Mouse (Mus musculus) lung, embryonic 16.5 days (tissue): ENCODE data around the gene Psmb1. TPM values are rescaled to one million over a fixed set of nuclear protein-coding genes. Genes with fewer than 3 reads are reported as not detected.

Experiments used
- ATAC-seq: fragments of 200-750 bp; cut with Nextera tagmentation; 2 replicates; pipeline ENCODE4 v1.8.0; 2017; ENCODE audit warnings: low read depth, mild to moderate bottlenecking, moderate library complexity
- H3K27ac ChIP-seq: fragments of 300-500 bp; sonication (generic); 2 replicates; pipeline ENCODE4 v1.5.1; 2014; ENCODE audit warnings: mild to moderate bottlenecking, control low read depth, low read length
- H3K27me3 ChIP-seq: fragments of 300-500 bp; sonication (generic); 2 replicates; pipeline ENCODE4 v1.6.1; 2014; ENCODE audit warnings: low read depth, low read length, mixed read lengths; ENCODE audit not compliant: control insufficient read depth, insufficient read depth
- H3K36me3 ChIP-seq: fragments of 300-500 bp; sonication (generic); 2 replicates; pipeline ENCODE4 v1.6.1; 2014; ENCODE audit warnings: low read length; ENCODE audit not compliant: control insufficient read depth, insufficient read depth
- H3K4me1 ChIP-seq: fragments of 300-500 bp; sonication (generic); replicated peaks from 2 replicates; pipeline ENCODE4 v1.6.1; 2014; ENCODE audit warnings: low read length, mixed read lengths; ENCODE audit not compliant: control insufficient read depth, insufficient read depth
- H3K4me2 ChIP-seq: fragments of 300-500 bp; sonication (generic); 2 replicates; pipeline ENCODE4 v1.6.1; 2014; ENCODE audit warnings: low read depth, low read length, control low read depth
- H3K4me3 ChIP-seq: fragments of 300-500 bp; sonication (generic); 2 replicates; pipeline ENCODE4 v1.5.1; 2014; ENCODE audit warnings: mild to moderate bottlenecking, low read length, control low read depth
- H3K9ac ChIP-seq: fragments of 300-500 bp; sonication (generic); 2 replicates; pipeline ENCODE4 v1.6.1; 2014; ENCODE audit warnings: low read length, control low read depth
- H3K9me3 ChIP-seq: fragments of 300-500 bp; sonication (generic); 2 replicates; pipeline ENCODE4 v1.6.1; 2016; ENCODE audit warnings: low read length; ENCODE audit not compliant: control insufficient read depth
- WGBS: fragments of 180-500 bp; shearing (Covaris S2); extraction: QIAGEN DNeasy Blood & Tissue Kit; methylation state at CpG from one replicate; pipeline ENCODE4 v1.1.7; 2014; 5-methylcytosine and 5-hydroxymethylcytosine counted together
- polyA plus RNA-seq: library from polyadenylated mRNA; unstranded; fragments of >200 nt; fragmentation: Nextera tagmentation; extraction: Ambion mirVana; gene quantifications from 2 replicates; pipeline ENCODE4 v1.2.1, GENCODE M21; 2015

Psmb1 gene
- polyA plus RNA-seq, 1 experiment from 2014 or later, result 250 TPM

GRCm38 (mm10) chr17:15445421-15445820 lies 54.1 kb downstream of the Psmb1 start:
- Histone ChIP-seq H3K4me2 (no peak overlapping the region), H3K36me3 (no peaks in the 10 kb centered on the region), H3K9ac (no peak overlapping the region), H3K9me3 (no peaks in the 10 kb centered on the region), H3K27ac (no peak overlapping the region), H3K4me1 (peaks cover 5% of the 10 kb centered on the region; the same call in 1 of the 2 replicates), H3K4me3 (no peak overlapping the region), H3K27me3 (no peaks in the 10 kb centered on the region)
- ATAC-seq, result no peak
- 62% methylated on average over 3 of the region's 3 CpGs for WGBS

GRCm38 (mm10) chr17:15440463-15441121 lies 59.0 kb downstream of the Psmb1 start:
- Histone ChIP-seq H3K27me3 (no peaks in the 10 kb centered on the region), H3K4me1 (peaks cover 8% of the 10 kb centered on the region; the same call in 1 of the 2 replicates), H3K9me3 (no peaks in the 10 kb centered on the region), H3K4me3 (0 out of 2 replicates have a peak overlapping the region, but pooled peaks have one; percentile 14), H3K4me2 (peak overlapping the region; percentile 44), H3K9ac (no peak overlapping the region; the same call in 1 of the 2 replicates), H3K36me3 (no peaks in the 10 kb centered on the region), H3K27ac (no peak overlapping the region)
- peak; percentile 86 for ATAC-seq
- WGBS, result 13% methylated on average over 11 of the region's 11 CpGs

GRCm38 (mm10) chr17:15440067-15440462 lies 59.5 kb downstream of the Psmb1 start:
- Histone ChIP-seq H3K9me3 (no peaks in the 10 kb centered on the region), H3K4me3 (no peak overlapping the region), H3K4me2 (no peak overlapping the region), H3K27me3 (no peaks in the 10 kb centered on the region), H3K36me3 (no peaks in the 10 kb centered on the region), H3K4me1 (peaks cover 8% of the 10 kb centered on the region; the same call in 1 of the 2 replicates), H3K9ac (no peak overlapping the region), H3K27ac (no peak overlapping the region)
- no peak for ATAC-seq
- 46% methylated on average over 8 of the region's 8 CpGs for WGBS

GRCm38 (mm10) chr17:15434748-15435147 lies 64.8 kb downstream of the Psmb1 start:
- Histone ChIP-seq H3K27me3 (no peaks in the 10 kb centered on the region), H3K36me3 (peaks cover 2% of the 10 kb centered on the region; the same call in 1 of the 2 replicates), H3K4me2 (no peak overlapping the region), H3K4me1 (no peaks in the 10 kb centered on the region), H3K9me3 (no peaks in the 10 kb centered on the region), H3K27ac (no peak overlapping the region), H3K9ac (no peak overlapping the region), H3K4me3 (no peak overlapping the region)
- ATAC-seq, result no peak
- WGBS, result 53% methylated on average over 3 of the region's 3 CpGs

DNA sequence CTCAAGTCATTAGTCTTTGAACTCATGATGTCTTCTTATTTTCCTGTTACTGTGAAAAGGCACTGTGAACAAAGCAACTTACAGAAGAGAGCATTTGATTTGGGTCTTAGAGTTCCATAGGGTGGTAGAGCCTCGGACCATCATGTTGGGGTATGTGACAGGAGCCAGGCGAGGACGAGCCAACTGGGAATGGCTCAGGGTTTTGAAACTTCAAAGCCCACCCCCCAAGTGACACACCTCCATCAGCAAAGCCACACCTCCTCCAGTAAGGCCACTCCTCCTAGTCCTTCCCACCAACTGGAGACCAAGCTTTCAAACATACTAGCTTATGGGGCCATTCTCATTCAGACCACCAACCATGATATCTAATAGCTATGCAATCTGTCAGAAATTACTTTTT lies 67.5 kb downstream of the Psmb1 start:
- H3K4me3 ChIP-seq, result no peak overlapping the region
- H3K4me2 ChIP-seq, result no peak overlapping the region
- no peaks in the 10 kb centered on the region for H3K27me3 ChIP-seq
- H3K36me3 ChIP-seq, result peaks cover 5% of the 10 kb centered on the region; the same call in 1 of the 2 replicates
- H3K4me1 ChIP-seq, result no peaks in the 10 kb centered on the region
- 87% methylated on average over 3 of the region's 3 CpGs for WGBS
- no peak overlapping the region for H3K27ac ChIP-seq
- no peak overlapping the region for H3K9ac ChIP-seq
- ATAC-seq, result no peak
- no peaks in the 10 kb centered on the region for H3K9me3 ChIP-seq

- Histone ChIP-seq H3K27me3 (no peaks in the 10 kb centered on the region), H3K9ac (no peak overlapping the region), H3K4me2 (no peak overlapping the region), H3K9me3 (no peaks in the 10 kb centered on the region), H3K4me1 (no peaks in the 10 kb centered on the region), H3K27ac (no peak overlapping the region), H3K4me3 (no peak overlapping the region), H3K36me3 (peaks cover 5% of the 10 kb centered on the region; the same call in 1 of the 2 replicates)
- 93% methylated on average over 4 of the region's 4 CpGs for WGBS
- no peak for ATAC-seq
These were observed 68.0 kb downstream of the Psmb1 start for GRCm38 (mm10) chr17:15431551-15431950.

DNA sequence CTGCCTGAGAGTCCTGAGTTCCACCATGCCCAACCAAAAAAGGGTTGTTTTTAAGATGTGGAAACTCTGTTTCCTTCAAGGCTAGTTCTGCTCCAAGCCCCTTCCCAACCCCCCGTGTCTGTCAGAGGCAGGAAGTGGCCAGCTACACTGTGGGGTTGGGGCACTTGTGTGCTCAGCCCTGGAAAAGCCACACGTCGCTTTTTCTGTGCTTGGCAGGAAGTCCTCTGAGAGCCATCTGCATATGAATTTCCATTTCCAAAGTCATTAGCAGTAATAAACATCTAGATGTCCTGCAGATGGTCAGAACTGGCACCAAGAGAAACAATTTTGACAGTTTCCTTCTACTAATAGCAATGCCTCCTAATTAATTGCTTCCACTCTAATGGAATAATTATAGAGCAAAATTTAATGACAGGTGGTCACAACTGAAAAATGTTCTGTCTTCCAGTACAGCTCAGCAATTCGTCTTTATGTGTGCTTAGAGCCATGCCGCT lies 68.5 kb downstream of the Psmb1 start:
- no peak for ATAC-seq
- H3K9me3 ChIP-seq, result no peaks in the 10 kb centered on the region
- no peak overlapping the region for H3K4me2 ChIP-seq
- no peak overlapping the region for H3K9ac ChIP-seq
- no peaks in the 10 kb centered on the region for H3K4me1 ChIP-seq
- WGBS, result 47% methylated on average over 5 of the region's 5 CpGs
- H3K36me3 ChIP-seq, result peaks cover 5% of the 10 kb centered on the region; the same call in 1 of the 2 replicates
- H3K27me3 ChIP-seq, result no peaks in the 10 kb centered on the region
- no peak overlapping the region for H3K4me3 ChIP-seq
- H3K27ac ChIP-seq, result no peak overlapping the region

DNA sequence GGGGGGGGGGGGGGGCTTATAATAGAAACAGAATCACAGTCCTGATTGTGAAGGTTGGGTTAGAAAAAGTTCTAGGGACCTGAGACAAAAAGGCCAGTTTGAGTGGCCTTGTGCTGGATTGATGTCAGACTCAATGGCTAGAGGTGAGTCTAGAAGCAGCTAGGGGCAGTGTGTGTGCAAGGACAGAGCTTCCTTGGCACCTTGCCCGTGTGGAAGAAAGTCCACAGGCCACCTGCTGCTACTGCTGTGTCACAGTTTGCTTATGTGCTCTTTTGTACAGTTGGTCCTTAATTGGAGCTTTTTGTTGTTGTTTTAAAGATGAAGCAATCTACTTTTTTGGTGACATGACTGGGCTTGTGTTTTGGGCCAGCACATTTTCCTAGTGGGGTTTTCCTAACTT lies 69.6 kb downstream of the Psmb1 start:
- Histone ChIP-seq H3K9ac (no peak overlapping the region), H3K9me3 (no peaks in the 10 kb centered on the region), H3K27ac (no peak overlapping the region), H3K4me1 (no peaks in the 10 kb centered on the region), H3K27me3 (no peaks in the 10 kb centered on the region), H3K4me2 (no peak overlapping the region), H3K4me3 (no peak overlapping the region), H3K36me3 (peaks cover 6% of the 10 kb centered on the region)
- WGBS, result 50% methylated on average over 1 of the region's 1 CpGs
- no peak for ATAC-seq

GRCm38 (mm10) chr17:15429451-15429850 lies 70.1 kb downstream of the Psmb1 start:
- WGBS, result 73% methylated on average over 6 of the region's 6 CpGs
- no peak for ATAC-seq
- Histone ChIP-seq H3K4me3 (no peak overlapping the region), H3K27ac (no peak overlapping the region), H3K9me3 (no peaks in the 10 kb centered on the region), H3K4me2 (no peak overlapping the region), H3K9ac (no peak overlapping the region), H3K4me1 (no peaks in the 10 kb centered on the region), H3K36me3 (peaks cover 8% of the 10 kb centered on the region), H3K27me3 (no peaks in the 10 kb centered on the region)
